Mouse (Mus musculus) stomach, embryonic 15.5 days (tissue): ENCODE measurements around the gene Col7a1. TPM values are rescaled to one million over a fixed set of nuclear protein-coding genes. Genes with fewer than 3 reads are reported as not detected.
A peak's percentile ranks its signal among the peaks of the same experiment; 100 is the strongest.

Experiments
- ATAC-seq: fragments of 200-750 bp; cut with Nextera tagmentation; 2 replicates; pipeline ENCODE4 v1.8.0; 2017; ENCODE audit warnings: low read depth, moderate number of reproducible peaks, moderate TSS enrichment; ENCODE audit not compliant: insufficient read depth, low FRiP score
- H3K27ac ChIP-seq: fragments of 300-500 bp; sonication (generic); 2 replicates; pipeline ENCODE4 v1.5.1; 2015; ENCODE audit warnings: mild to moderate bottlenecking, inconsistent platforms
- H3K27me3 ChIP-seq: fragments of 300-500 bp; sonication (generic); replicated peaks from 2 replicates; pipeline ENCODE4 v1.6.1; 2015; ENCODE audit warnings: inconsistent platforms
- H3K36me3 ChIP-seq: fragments of 300-500 bp; sonication (generic); 2 replicates; pipeline ENCODE4 v1.6.1; 2015; ENCODE audit warnings: inconsistent platforms
- H3K4me1 ChIP-seq: fragments of 300-500 bp; sonication (generic); 2 replicates; pipeline ENCODE4 v1.6.1; 2015; ENCODE audit warnings: inconsistent platforms
- H3K4me2 ChIP-seq: fragments of 300-500 bp; sonication (generic); 2 replicates; pipeline ENCODE4 v1.6.1; 2015; ENCODE audit warnings: mild to moderate bottlenecking, inconsistent platforms
- H3K4me3 ChIP-seq: fragments of 300-500 bp; sonication (generic); replicated peaks from 2 replicates; pipeline ENCODE4 v1.5.1; 2015; ENCODE audit warnings: inconsistent platforms
- H3K9ac ChIP-seq: fragments of 300-500 bp; sonication (generic); 2 replicates; pipeline ENCODE4 v1.6.1; 2015; ENCODE audit warnings: inconsistent platforms
- H3K9me3 ChIP-seq: fragments of 300-500 bp; sonication (generic); 2 replicates; pipeline ENCODE4 v1.6.1; 2016; ENCODE audit warnings: inconsistent platforms
- WGBS: fragments of 180-500 bp; shearing (Covaris S2); methylation state at CpG from one replicate; pipeline ENCODE4 v1.1.7; 2015; 5-methylcytosine and 5-hydroxymethylcytosine counted together
- polyA plus RNA-seq: library from polyadenylated mRNA; unstranded; fragments of >200 nt; fragmentation: Nextera tagmentation; extraction: Ambion mirVana; gene quantifications from 2 replicates; pipeline ENCODE4 v1.2.1, GENCODE M21; 2015

Col7a1 gene
- polyA plus RNA-seq, 1 experiment from 2014 or later: 6.6 TPM

DNA sequence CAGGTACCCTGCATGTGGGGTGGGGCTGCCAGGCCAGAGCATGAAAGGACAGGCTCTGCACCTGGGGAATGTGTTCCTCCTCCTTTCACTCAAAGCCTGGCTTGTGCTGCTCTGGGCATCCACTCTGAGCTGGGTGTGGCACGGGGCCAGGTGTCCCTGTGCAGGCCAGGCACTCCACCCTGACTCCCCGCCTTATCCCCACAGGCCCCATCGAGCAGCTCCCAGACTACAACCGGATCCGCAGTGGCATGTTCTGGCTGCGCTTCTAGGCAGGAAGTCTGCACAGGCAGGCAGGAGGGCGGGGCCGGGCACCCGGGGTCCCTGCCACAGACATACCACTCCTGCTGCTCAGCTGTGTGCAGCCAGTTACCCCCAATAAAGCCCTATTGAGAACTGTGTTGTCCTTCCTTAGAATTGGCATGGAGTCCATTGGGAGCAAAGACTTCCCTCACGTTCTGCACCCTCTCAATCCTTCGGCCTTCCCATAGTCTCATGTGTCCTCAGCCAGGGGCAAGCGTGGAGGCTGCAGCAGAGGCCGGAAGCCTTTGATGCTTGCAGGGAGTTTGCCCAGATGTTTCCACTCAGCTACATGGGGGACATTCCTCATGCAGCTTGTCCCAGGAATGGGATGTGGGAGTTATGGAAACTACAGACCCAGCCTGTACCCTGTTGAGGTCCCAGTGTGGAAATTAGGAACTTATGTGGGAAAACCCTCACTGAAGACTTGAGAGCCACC, 4.0 kb upstream of the Col7a1 start:
- Histone ChIP-seq H3K9me3 (no peaks in the 10 kb centered on the region), H3K4me2 (no peak overlapping the region), H3K4me3 (no peak overlapping the region), H3K27me3 (0 out of 2 replicates have a peak, but pooled peaks cover 7% of the 10 kb centered on the region), H3K4me1 (peaks cover 16% of the 10 kb centered on the region), H3K36me3 (peaks cover 57% of the 10 kb centered on the region), H3K27ac (peak overlapping the region; percentile 86), H3K9ac (no peak overlapping the region)
- peak; percentile 74 for ATAC-seq
- WGBS: 58% methylated on average over 13 of the region's 13 CpGs

- 0 out of 2 replicates have a peak, but pooled peaks cover 7% of the 10 kb centered on the region for H3K27me3 ChIP-seq
- ATAC-seq: peak; percentile 6; the same call in 1 of the 2 replicates
- H3K27ac ChIP-seq: peak overlapping the region; percentile 86
- peaks cover 16% of the 10 kb centered on the region for H3K4me1 ChIP-seq
- no peak overlapping the region for H3K9ac ChIP-seq
- no peak overlapping the region for H3K4me2 ChIP-seq
- 83% methylated on average over 9 of the region's 9 CpGs for WGBS
- H3K4me3 ChIP-seq: no peak overlapping the region
- no peaks in the 10 kb centered on the region for H3K9me3 ChIP-seq
- peaks cover 49% of the 10 kb centered on the region for H3K36me3 ChIP-seq
These were observed 3.2 kb upstream of the Col7a1 start for GRCm38 (mm10) chr9:108949967-108950728.

GRCm38 (mm10) chr9:108955241-108955640, 1.9 kb downstream of the Col7a1 start:
- Histone ChIP-seq H3K4me1 (peaks cover 6% of the 10 kb centered on the region), H3K4me2 (no peak overlapping the region), H3K27ac (no peak overlapping the region), H3K4me3 (no peak overlapping the region), H3K36me3 (peaks cover 5% of the 10 kb centered on the region), H3K9me3 (no peaks in the 10 kb centered on the region), H3K9ac (no peak overlapping the region), H3K27me3 (0 out of 2 replicates have a peak, but pooled peaks cover 7% of the 10 kb centered on the region)
- WGBS: 80% methylated on average over 11 of the region's 11 CpGs
- ATAC-seq: no peak

- Histone ChIP-seq H3K27ac (no peak overlapping the region), H3K9me3 (no peaks in the 10 kb centered on the region), H3K27me3 (0 out of 2 replicates have a peak, but pooled peaks cover 7% of the 10 kb centered on the region), H3K9ac (no peak overlapping the region), H3K4me2 (no peak overlapping the region), H3K4me3 (no peak overlapping the region), H3K36me3 (peaks cover 2% of the 10 kb centered on the region; the same call in 1 of the 2 replicates), H3K4me1 (peaks cover 6% of the 10 kb centered on the region)
- 88% methylated on average over 11 of the region's 11 CpGs for WGBS
- ATAC-seq: no peak
These were observed 2.5 kb downstream of the Col7a1 start for GRCm38 (mm10) chr9:108955846-108956245.

- no peaks in the 10 kb centered on the region for H3K27me3 ChIP-seq
These were observed 10.2 kb downstream of the Col7a1 start for GRCm38 (mm10) chr9:108963577-108963976.

GRCm38 (mm10) chr9:108964338-108964737, 11.0 kb downstream of the Col7a1 start:
- no peaks in the 10 kb centered on the region for H3K36me3 ChIP-seq
- H3K4me1 ChIP-seq: no peaks in the 10 kb centered on the region
- no peaks in the 10 kb centered on the region for H3K9me3 ChIP-seq
- no peak overlapping the region for H3K4me3 ChIP-seq
- H3K9ac ChIP-seq: no peak overlapping the region
- ATAC-seq: no peak
- H3K4me2 ChIP-seq: no peak overlapping the region
- no peak overlapping the region for H3K27ac ChIP-seq
- WGBS: 73% methylated on average over 6 of the region's 6 CpGs
- no peaks in the 10 kb centered on the region for H3K27me3 ChIP-seq

More at GRCm38 (mm10) chr9:108963577-108963976, 10.2 kb downstream of the Col7a1 start:
- Histone ChIP-seq H3K4me3 (no peak overlapping the region), H3K9me3 (no peaks in the 10 kb centered on the region), H3K4me1 (no peaks in the 10 kb centered on the region), H3K9ac (no peak overlapping the region), H3K4me2 (no peak overlapping the region), H3K36me3 (no peaks in the 10 kb centered on the region), H3K27ac (no peak overlapping the region)
- no peak for ATAC-seq
- 65% methylated on average over 3 of the region's 3 CpGs for WGBS

GRCm38 (mm10) chr9:108970623-108971022, 17.2 kb downstream of the Col7a1 start:
- no peaks in the 10 kb centered on the region for H3K4me1 ChIP-seq
- WGBS: 78% methylated on average over 8 of the region's 8 CpGs
- no peaks in the 10 kb centered on the region for H3K27me3 ChIP-seq
- no peaks in the 10 kb centered on the region for H3K9me3 ChIP-seq
- H3K36me3 ChIP-seq: no peaks in the 10 kb centered on the region
- ATAC-seq: no peak
- no peak overlapping the region for H3K4me2 ChIP-seq
- no peak overlapping the region for H3K27ac ChIP-seq
- no peak overlapping the region for H3K9ac ChIP-seq
- H3K4me3 ChIP-seq: no peak overlapping the region

GRCm38 (mm10) chr9:108976483-108976882, 23.1 kb downstream of the Col7a1 start:
- no peak overlapping the region for H3K4me2 ChIP-seq
- no peak overlapping the region for H3K4me3 ChIP-seq
- H3K27ac ChIP-seq: no peak overlapping the region
- H3K27me3 ChIP-seq: no peaks in the 10 kb centered on the region
- H3K4me1 ChIP-seq: no peaks in the 10 kb centered on the region
- no peak for ATAC-seq
- H3K9ac ChIP-seq: no peak overlapping the region
- no peaks in the 10 kb centered on the region for H3K36me3 ChIP-seq
- 86% methylated on average over 9 of the region's 9 CpGs for WGBS
- H3K9me3 ChIP-seq: no peaks in the 10 kb centered on the region

- no peak for ATAC-seq
- H3K9ac ChIP-seq: no peak overlapping the region
- H3K4me2 ChIP-seq: no peak overlapping the region
- WGBS: 72% methylated on average over 7 of the region's 7 CpGs
- H3K27ac ChIP-seq: no peak overlapping the region
- H3K4me3 ChIP-seq: no peak overlapping the region
- no peaks in the 10 kb centered on the region for H3K27me3 ChIP-seq
- no peaks in the 10 kb centered on the region for H3K36me3 ChIP-seq
- no peaks in the 10 kb centered on the region for H3K9me3 ChIP-seq
- no peaks in the 10 kb centered on the region for H3K4me1 ChIP-seq
These were observed 24.6 kb downstream of the Col7a1 start for GRCm38 (mm10) chr9:108977966-108978365.

GRCm38 (mm10) chr9:108982498-108982897, 29.1 kb downstream of the Col7a1 start:
- Histone ChIP-seq H3K9ac (no peak overlapping the region), H3K4me1 (no peaks in the 10 kb centered on the region), H3K36me3 (no peaks in the 10 kb centered on the region), H3K9me3 (no peaks in the 10 kb centered on the region), H3K27ac (no peak overlapping the region), H3K4me2 (no peak overlapping the region), H3K4me3 (no peak overlapping the region), H3K27me3 (no peaks in the 10 kb centered on the region)
- 79% methylated on average over 8 of the region's 8 CpGs for WGBS
- no peak for ATAC-seq

DNA sequence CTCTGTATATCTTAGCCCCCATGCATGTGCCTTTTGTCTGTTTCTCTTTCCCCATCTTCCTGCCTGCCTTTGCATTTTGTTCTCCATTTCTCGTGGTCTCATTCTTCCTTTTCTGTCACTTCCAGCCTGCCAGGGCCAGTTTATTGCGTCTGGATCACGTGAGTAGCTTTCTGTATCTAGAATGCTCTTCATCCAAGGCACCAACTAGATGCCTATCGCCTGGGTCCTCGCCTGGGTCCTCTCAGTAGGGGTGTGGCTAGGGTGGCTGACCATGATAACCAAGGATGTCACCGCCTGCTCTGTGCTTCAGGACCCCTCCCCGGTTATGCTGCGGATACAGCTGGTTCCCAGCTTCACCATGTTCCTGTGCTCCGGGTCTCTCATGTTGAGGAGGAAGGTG, 29.8 kb downstream of the Col7a1 start:
- Histone ChIP-seq H3K4me1 (peaks cover 6% of the 10 kb centered on the region), H3K9ac (no peak overlapping the region), H3K36me3 (no peaks in the 10 kb centered on the region), H3K9me3 (no peaks in the 10 kb centered on the region), H3K4me3 (no peak overlapping the region), H3K27me3 (no peaks in the 10 kb centered on the region), H3K4me2 (no peak overlapping the region), H3K27ac (no peak overlapping the region)
- ATAC-seq: no peak
- WGBS: 74% methylated on average over 9 of the region's 9 CpGs

GRCm38 (mm10) chr9:108985710-108986109, 32.3 kb downstream of the Col7a1 start, which contains the start of gene Ucn2:
Gene Ucn2 (plus strand): TSS chr9:108986010.
- WGBS: 85% methylated on average over 4 of the region's 4 CpGs
- H3K27ac ChIP-seq: no peak within 1 kb of the TSS
- no peak for ATAC-seq
- no peak within 1 kb of the TSS for H3K4me2 ChIP-seq
- no peak within 1 kb of the TSS for H3K9ac ChIP-seq
- H3K4me1 ChIP-seq: peaks cover 28% of the 10 kb centered on the region
- no peak within 1 kb of the TSS for H3K4me3 ChIP-seq
- H3K27me3 ChIP-seq: no peaks in the 10 kb centered on the region
- no peaks in the 10 kb centered on the region for H3K9me3 ChIP-seq
- no peaks in the 10 kb centered on the region for H3K36me3 ChIP-seq
